Mouse (Mus musculus) megakaryocyte, embryonic 14.5 days (primary cell): ENCODE measurements at regions not wholly inside any gene's neighbourhood (a gene's known extent, or its start where the extent isn't known, plus 50 kb on each side); places are given as distances from the start of the nearest gene placed in this dataset.

Experiments
- FLI1 ChIP-seq: IDR thresholded peaks from 2 replicates; pipeline ENCODE4 v1.6.1; 2012; ENCODE audit warnings: low read length, inconsistent platforms, mixed read lengths
- GATA1 ChIP-seq: IDR thresholded peaks from 3 replicates; pipeline ENCODE4 v1.6.1; 2012; ENCODE audit warnings: mixed read lengths, low read length, inconsistent platforms, borderline replicate concordance

DNA sequence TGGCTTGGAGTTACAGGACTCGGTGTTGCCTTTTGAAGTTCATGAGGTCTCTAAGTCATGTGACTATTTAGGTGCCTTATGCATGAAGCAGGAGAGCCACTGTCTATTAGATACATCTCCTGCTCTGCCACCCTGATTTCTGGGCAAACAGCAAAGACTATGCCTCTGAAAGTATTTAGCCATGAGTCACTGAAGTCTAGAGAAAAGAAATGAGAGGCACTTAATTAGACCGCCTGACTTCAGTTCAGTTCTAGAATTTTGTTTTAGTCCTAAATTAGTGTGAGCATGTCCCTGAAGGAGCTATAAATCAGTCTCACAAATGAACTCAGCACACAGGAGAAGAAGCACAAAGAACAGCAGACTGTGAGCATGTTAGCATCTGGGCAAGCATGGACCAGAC lies 924.5 kb downstream of the Gsdmc2 start:
- TF ChIP-seq GATA1: no peak
- no peak for TF ChIP-seq FLI1
